Mouse (Mus musculus) right cerebral cortex, postnatal 14 days (tissue): ENCODE data around the gene Mzt1.

Experiments
- DNase-seq: peaks from one replicate; pipeline ENCODE4 v3.0.0; 2022

Mzt1 gene

DNA sequence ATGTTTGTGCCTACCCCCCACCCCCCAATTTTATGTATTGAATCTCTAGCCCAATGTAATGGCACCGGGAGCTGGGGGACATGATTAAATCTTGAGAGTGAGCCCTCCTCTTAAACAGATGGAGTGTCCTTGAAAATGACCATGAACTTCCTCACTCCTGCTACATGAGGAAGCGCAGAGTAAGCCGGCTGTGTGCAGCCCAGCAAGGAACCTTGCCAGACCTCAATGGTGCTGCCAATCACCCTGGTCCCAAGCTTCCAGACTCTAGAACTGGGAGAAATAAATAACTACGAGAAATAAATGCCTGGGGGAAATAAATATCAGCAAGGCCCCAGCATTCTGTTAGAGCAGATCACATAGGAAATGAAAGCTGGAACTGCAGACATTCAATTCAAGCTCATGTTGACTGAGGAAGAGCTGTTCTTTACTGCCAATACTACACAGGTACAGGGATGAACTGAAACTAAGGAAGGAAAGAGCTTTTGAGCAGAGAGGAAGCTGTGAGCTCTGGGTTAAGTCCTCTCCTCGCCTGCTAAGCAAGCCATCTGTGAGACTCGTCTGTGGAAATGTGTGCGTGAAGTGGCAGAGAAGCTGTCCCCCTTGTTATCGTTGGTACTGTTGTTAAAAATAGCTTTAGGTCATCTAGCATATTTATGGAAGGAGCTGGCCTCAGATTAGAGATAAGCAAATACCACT lies 35.6 kb downstream of the Mzt1 start:
- no peak for DNase-seq

DNA sequence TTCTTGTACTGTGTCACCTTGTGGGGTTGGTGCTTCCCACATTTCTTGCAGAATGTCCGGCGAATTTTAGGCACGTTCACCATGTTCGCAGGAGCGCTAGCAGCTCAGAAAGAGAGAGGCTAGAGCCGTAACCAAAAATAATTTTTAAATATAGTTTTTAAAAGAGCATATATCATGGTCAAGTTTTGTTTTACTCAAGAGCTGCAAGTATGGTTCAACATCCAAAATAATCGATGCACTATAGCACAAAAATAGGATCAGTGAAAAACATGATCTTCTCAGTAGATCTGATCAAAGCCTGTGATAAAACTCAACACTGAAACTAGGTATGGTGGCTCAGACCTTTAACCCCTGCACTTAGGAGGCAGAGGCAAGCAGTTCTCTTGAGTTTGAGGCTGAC lies 51.7 kb downstream of the Mzt1 start, which contains the start of gene Rpl36a-ps1:
TSS of gene Rpl36a-ps1 (minus strand) at position 101 of the 400 bp plus-strand sequence.
- DNase-seq, result no peak

DNA sequence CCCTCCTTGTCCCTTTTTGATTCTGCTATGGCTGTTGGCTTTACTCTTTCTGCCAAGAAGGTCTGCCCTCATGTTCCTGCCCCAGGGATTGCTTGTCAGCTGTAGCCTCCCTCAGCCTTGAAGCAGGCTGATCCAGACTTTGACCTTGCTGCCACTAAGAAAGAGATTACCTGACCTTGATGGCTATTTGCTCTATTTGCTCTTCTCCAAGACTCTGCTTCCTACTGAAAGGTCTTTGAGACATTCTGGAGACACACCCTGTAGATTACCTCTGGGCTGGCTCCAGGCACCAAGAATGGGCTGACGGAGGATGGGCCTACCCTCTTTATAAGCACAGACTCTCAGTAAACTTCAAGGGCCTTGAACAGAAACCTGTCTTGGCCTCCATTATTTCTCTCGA lies 53.5 kb downstream of the Mzt1 start:
- DNase-seq, result no peak

DNA sequence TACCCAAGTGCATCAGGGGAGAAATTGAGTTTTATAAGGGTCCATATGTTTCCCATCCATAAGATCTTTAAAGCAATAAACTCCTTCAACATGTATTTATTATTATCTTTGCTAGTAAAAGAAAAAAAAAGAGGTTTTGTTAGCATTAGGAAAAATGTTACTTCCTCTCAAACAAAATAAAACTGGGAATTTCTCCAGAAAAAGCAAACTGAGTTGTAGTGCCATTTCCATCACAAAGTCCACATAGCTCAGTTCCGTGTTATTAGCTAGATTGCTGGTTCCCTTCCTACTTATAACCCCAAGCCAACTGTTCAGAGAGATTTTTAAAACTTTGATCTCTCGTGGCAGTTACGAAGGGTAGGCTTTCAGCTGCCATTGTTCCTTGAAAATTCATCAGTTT lies 55.3 kb downstream of the Mzt1 start:
- DNase-seq, result no peak

DNA sequence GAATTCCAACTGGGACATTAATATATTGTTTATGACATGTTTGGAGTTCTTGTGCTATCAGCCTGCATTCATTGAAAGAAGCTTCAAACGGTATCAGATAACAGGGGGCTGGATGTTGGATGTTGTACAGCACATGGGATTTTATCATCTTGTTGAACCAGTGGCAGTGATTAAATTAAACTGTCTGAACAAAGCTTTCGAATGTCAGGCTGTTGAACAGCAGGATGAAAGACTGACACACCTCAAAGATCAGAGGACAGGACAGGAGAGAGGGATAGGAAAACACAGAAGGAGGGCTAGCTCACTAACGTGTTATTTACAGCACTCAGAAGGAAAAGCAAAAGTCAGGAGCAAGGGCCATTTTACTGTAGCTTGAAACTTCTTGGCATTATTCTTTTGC lies 56.1 kb downstream of the Mzt1 start:
- DNase-seq, result no peak
